ENCODE assay signal across 11 mouse cellular contexts in genomic region chr17:7204771-7205406, GRCm38 (mm10). TPM values are rescaled to one million over a fixed set of nuclear protein-coding genes. Genes with fewer than 3 reads are reported as not detected.
A peak's percentile ranks its signal among the peaks of the same experiment; 100 is the strongest.
DNase-seq lines count a peak whose midpoint lies in the region; ATAC-seq lines count a peak whose summit lies in the region.
"Had no signal": no experiment of that assay in that cellular context is flagged by ENCODE, and none has a peak within 500 bp of the region (broad histone marks: within the 10 kb centered on the region; RNA-seq: fewer than 3 reads in every experiment).

No protein-coding gene starts in this region.

- H3K36me3 ChIP-seq in heart, embryonic 10.5 days: peaks cover 8% of the 10 kb centered on the region; the same call in 1 of the 2 replicates
- no peaks in the 10 kb centered on the region for H3K36me3 ChIP-seq in midbrain, embryonic 14.5 days (ENCODE audit: control insufficient read depth, insufficient read depth, low read length)

- no peaks in the 10 kb centered on the region for H3K27me3 ChIP-seq in heart, embryonic 10.5 days (ENCODE audit: insufficient read depth, poor library complexity, severe bottlenecking)
- H3K27me3 ChIP-seq in midbrain, embryonic 14.5 days (ENCODE audit: control insufficient read depth, insufficient read depth, low read length): no peaks in the 10 kb centered on the region

- 67% methylated on average over 11 of the region's 11 CpGs for WGBS in heart, embryonic 10.5 days
- 30% methylated on average over 11 of the region's 11 CpGs for WGBS in midbrain, embryonic 14.5 days

- H3K9me3 ChIP-seq in heart, embryonic 10.5 days: no peaks in the 10 kb centered on the region
- H3K9me3 ChIP-seq in midbrain, embryonic 14.5 days (ENCODE audit: control insufficient read depth, low read length): no peaks in the 10 kb centered on the region

- 0 out of 2 replicates have a peak overlapping the region, but pooled peaks have one; percentile 38 for H3K27ac ChIP-seq in heart, embryonic 10.5 days
- 0 out of 2 replicates have a peak overlapping the region, but pooled peaks have one; percentile 37 for H3K27ac ChIP-seq in midbrain, embryonic 14.5 days (replicated peaks; ENCODE audit: low read depth, low read length)

- no peak for DNase-seq in heart, embryonic 10.5 days (ENCODE audit: low spot score)
- no peak for DNase-seq in heart, adult 9 months (ENCODE audit: low spot score in 2 of 2)
- DNase-seq in brain, adult 2 months (ENCODE audit: low read depth, low spot score): peak; percentile 60
- DNase-seq in forelimb bud, embryonic 11.5 days (ENCODE audit: low read depth, low spot score): peak; percentile 77
- DNase-seq in midbrain, embryonic 14.5 days: peak; percentile 60
- DNase-seq in natural killer cell, adult 2 months (ENCODE audit: low spot score in 2 of 2): no peak
- DNase-seq in layer of hippocampus, postnatal 25 days (ENCODE audit: extremely low spot score in 1 of 2, low spot score in 1 of 2): no peak
- no peak for DNase-seq in cerebellum, postnatal 4 days (ENCODE audit: low spot score in 2 of 2)
- DNase-seq: adrenal gland, postnatal 14 days; thymus, postnatal 25 days had no signal

- H3K4me3 ChIP-seq in heart, embryonic 10.5 days: no peak overlapping the region
- no peak overlapping the region for H3K4me3 ChIP-seq in midbrain, embryonic 14.5 days (replicated peaks; ENCODE audit: low read depth, low read length)
- H3K4me3 ChIP-seq: erythroblast, embryonic 14.5 days had no signal

- no peak overlapping the region for H3K9ac ChIP-seq in midbrain, embryonic 14.5 days (replicated peaks; ENCODE audit: low read length)

- no peak overlapping the region for H3K4me2 ChIP-seq in midbrain, embryonic 14.5 days (ENCODE audit: low read length)

- peaks cover 36% of the 10 kb centered on the region for H3K4me1 ChIP-seq in heart, embryonic 10.5 days
- H3K4me1 ChIP-seq in midbrain, embryonic 14.5 days (ENCODE audit: control insufficient read depth, insufficient read depth, low read length): peaks cover 23% of the 10 kb centered on the region

- no peak for ATAC-seq in midbrain, embryonic 14.5 days (ENCODE audit: low FRiP score, low TSS enrichment)

RNA-seq across cellular contexts. Expression of gene Rps6ka2, which starts 35.0 kb away (rescaled TPM):
- 50.1 and 70.3 TPM in 2 replicates for polyA plus RNA-seq in heart, embryonic 10.5 days (2016; fragmentation: Nextera tagmentation; extraction: Ambion mirVana)
- 17.3 and 22.7 TPM in 2 replicates for polyA plus RNA-seq in midbrain, embryonic 14.5 days (2014; fragmentation: Nextera tagmentation; extraction: Ambion mirVana)
- total RNA-seq in layer of hippocampus, postnatal 25 days (2021): 10 to 100 TPM; 34.3 TPM

Comparison
In these comparisons a context has a peak if more than half of its experiments do, and no peak if none do; other contexts are left out.
1. DNase-seq: peak in brain, adult 2 months (single experiment), forelimb bud, embryonic 11.5 days (single experiment) and midbrain, embryonic 14.5 days (single experiment); none in heart, embryonic 10.5 days (single experiment), heart, adult 9 months (0 of 2), natural killer cell, adult 2 months (0 of 2), layer of hippocampus, postnatal 25 days (0 of 2) and cerebellum, postnatal 4 days (0 of 2).